Mouse (Mus musculus) E14TG2a.4 (cell line): ENCODE data around the gene Adi1.

ENCODE experiments used
- H3K27me3 ChIP-seq: 2 replicates; pipeline ENCODE4 v1.6.1; 2014; ENCODE audit warnings: low read length, control low read depth; ENCODE audit not compliant: insufficient read depth
- H3K36me3 ChIP-seq: 2 replicates; pipeline ENCODE4 v1.6.1; 2014; ENCODE audit warnings: low read length, control low read depth; ENCODE audit not compliant: insufficient read depth
- H3K4me1 ChIP-seq: replicated peaks from 2 replicates; pipeline ENCODE4 v1.6.1; 2014; ENCODE audit warnings: low read depth, low read length, control low read depth
- H3K4me3 ChIP-seq: replicated peaks from 2 replicates; pipeline ENCODE4 v1.5.1; 2014; ENCODE audit warnings: mild to moderate bottlenecking, low read length
- H3K9me3 ChIP-seq: 2 replicates; pipeline ENCODE4 v1.6.1; 2014; ENCODE audit warnings: low read length, control low read depth
- CTCF ChIP-seq: conservative IDR thresholded peaks from 2 replicates; pipeline ENCODE4 v1.5.1; 2014; ENCODE audit warnings: low read length
- NANOG ChIP-seq: IDR thresholded peaks from 2 replicates; pipeline ENCODE4 v1.6.1; 2014; ENCODE audit warnings: borderline replicate concordance, low read length, mixed read lengths
- POU5F1 ChIP-seq: IDR thresholded peaks from 2 replicates; pipeline ENCODE4 v1.6.1; 2014; ENCODE audit warnings: low read length, borderline replicate concordance

Gene Adi1

GRCm38 (mm10) chr12:28699656-28700055, 24.6 kb downstream of the Adi1 start:
- TF ChIP-seq CTCF (peak; percentile 99), NANOG (no peak)
- Histone ChIP-seq H3K27me3 (no peaks in the 10 kb centered on the region), H3K4me3 (0 out of 2 replicates have a peak overlapping the region, but pooled peaks have one; percentile 67), H3K36me3 (peaks cover 43% of the 10 kb centered on the region), H3K4me1 (peaks cover 55% of the 10 kb centered on the region), H3K9me3 (no peaks in the 10 kb centered on the region)

GRCm38 (mm10) chr12:28700101-28700511, 25.1 kb downstream of the Adi1 start:
- Histone ChIP-seq H3K4me3 (peak overlapping the region; percentile 67; the same call in 1 of the 2 replicates), H3K27me3 (no peaks in the 10 kb centered on the region), H3K4me1 (peaks cover 54% of the 10 kb centered on the region), H3K9me3 (no peaks in the 10 kb centered on the region), H3K36me3 (peaks cover 41% of the 10 kb centered on the region)
- TF ChIP-seq POU5F1 (no peak), CTCF (no peak), NANOG (no peak)

GRCm38 (mm10) chr12:28700561-28701025, 25.6 kb downstream of the Adi1 start:
- TF ChIP-seq NANOG (no peak), CTCF (no peak), POU5F1 (no peak)
- Histone ChIP-seq H3K4me1 (peaks cover 54% of the 10 kb centered on the region), H3K4me3 (peak overlapping the region; percentile 67), H3K36me3 (peaks cover 38% of the 10 kb centered on the region), H3K27me3 (no peaks in the 10 kb centered on the region), H3K9me3 (no peaks in the 10 kb centered on the region)

- Histone ChIP-seq H3K4me1 (peaks cover 54% of the 10 kb centered on the region), H3K36me3 (peaks cover 35% of the 10 kb centered on the region), H3K4me3 (peak overlapping the region; percentile 67), H3K27me3 (no peaks in the 10 kb centered on the region), H3K9me3 (no peaks in the 10 kb centered on the region)
- TF ChIP-seq POU5F1: no peak
- no peak for TF ChIP-seq CTCF
- no peak for TF ChIP-seq NANOG
Measured at GRCm38 (mm10) chr12:28701302-28701701, 26.3 kb downstream of the Adi1 start.

GRCm38 (mm10) chr12:28704381-28704780, 29.4 kb downstream of the Adi1 start:
- Histone ChIP-seq H3K9me3 (no peaks in the 10 kb centered on the region), H3K27me3 (no peaks in the 10 kb centered on the region)
- TF ChIP-seq POU5F1: no peak
- TF ChIP-seq CTCF: no peak
- no peak for TF ChIP-seq NANOG

GRCm38 (mm10) chr12:28705204-28705603, 30.2 kb downstream of the Adi1 start:
- TF ChIP-seq CTCF (no peak), POU5F1 (no peak), NANOG (no peak)

More at GRCm38 (mm10) chr12:28704381-28704780, 29.4 kb downstream of the Adi1 start:
- peaks cover 54% of the 10 kb centered on the region for H3K4me1 ChIP-seq
- H3K4me3 ChIP-seq: no peak overlapping the region
- H3K36me3 ChIP-seq: peaks cover 17% of the 10 kb centered on the region

GRCm38 (mm10) chr12:28708154-28708553, 33.1 kb downstream of the Adi1 start:
- Histone ChIP-seq H3K9me3 (no peaks in the 10 kb centered on the region), H3K4me1 (peaks cover 62% of the 10 kb centered on the region), H3K4me3 (no peak overlapping the region), H3K36me3 (peaks cover 30% of the 10 kb centered on the region), H3K27me3 (no peaks in the 10 kb centered on the region)
- no peak for TF ChIP-seq POU5F1
- TF ChIP-seq NANOG: no peak
- no peak for TF ChIP-seq CTCF

More at GRCm38 (mm10) chr12:28705204-28705603, 30.2 kb downstream of the Adi1 start:
- H3K9me3 ChIP-seq: no peaks in the 10 kb centered on the region
- peaks cover 56% of the 10 kb centered on the region for H3K4me1 ChIP-seq
- peaks cover 18% of the 10 kb centered on the region for H3K36me3 ChIP-seq
- H3K4me3 ChIP-seq: no peak overlapping the region
- H3K27me3 ChIP-seq: no peaks in the 10 kb centered on the region

GRCm38 (mm10) chr12:28710566-28711185, 35.6 kb downstream of the Adi1 start:
- Histone ChIP-seq H3K4me3 (peak overlapping the region; percentile 29; the same call in 1 of the 2 replicates), H3K9me3 (no peaks in the 10 kb centered on the region), H3K4me1 (peaks cover 68% of the 10 kb centered on the region), H3K27me3 (no peaks in the 10 kb centered on the region), H3K36me3 (peaks cover 29% of the 10 kb centered on the region)
- no peak for TF ChIP-seq CTCF

GRCm38 (mm10) chr12:28714822-28715632, 40.0 kb downstream of the Adi1 start:
- TF ChIP-seq NANOG (no peak), CTCF (no peak), POU5F1 (no peak)
- Histone ChIP-seq H3K4me1 (peaks cover 93% of the 10 kb centered on the region), H3K36me3 (peaks cover 40% of the 10 kb centered on the region), H3K27me3 (no peaks in the 10 kb centered on the region), H3K9me3 (no peaks in the 10 kb centered on the region), H3K4me3 (no peak overlapping the region)
